Mouse (Mus musculus) liver, postnatal 0 days (tissue): ENCODE results near the gene Slc22a12.

ENCODE experiments used
- CTCF ChIP-seq: sonication (generic); IDR thresholded peaks from 2 replicates; pipeline ENCODE4 v1.5.1; 2016; ENCODE audit warnings: antibody characterized with exemption, low read depth
- EP300 ChIP-seq: IDR thresholded peaks from 2 replicates; pipeline ENCODE4 v1.6.1; 2016; ENCODE audit warnings: antibody characterized with exemption, low read depth, mild to moderate bottlenecking

DNA sequence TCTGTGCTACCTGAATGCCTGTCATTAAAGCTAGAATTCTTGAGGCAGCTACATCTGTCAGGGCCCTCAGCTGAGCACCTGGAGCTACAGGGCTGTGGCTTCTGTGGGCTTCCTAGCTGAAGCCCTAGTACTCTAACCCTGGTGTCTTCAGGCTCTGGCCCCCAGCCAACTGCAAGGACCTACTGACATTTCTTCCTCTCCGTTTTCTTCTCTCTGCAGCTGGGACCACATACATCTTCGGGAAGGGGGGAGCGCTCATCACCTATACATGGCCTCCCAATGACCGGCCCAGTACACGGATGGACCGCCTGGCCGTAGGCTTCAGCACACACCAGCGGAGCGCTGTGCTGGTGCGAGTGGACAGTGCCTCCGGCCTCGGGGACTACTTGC is 38.2 kb downstream of the Slc22a12 start:
- TF ChIP-seq CTCF (no peak), EP300 (no peak)
